Mouse (Mus musculus) right cerebral cortex, postnatal 4 days (tissue): ENCODE measurements at regions not wholly inside any gene's neighbourhood (a gene's known extent, or its start where the extent isn't known, plus 50 kb on each side); places are given as distances from the start of the nearest gene placed in this dataset.

Experiments
- DNase-seq: peaks from one replicate; pipeline ENCODE4 v3.0.0-alpha.2; 2022

DNA sequence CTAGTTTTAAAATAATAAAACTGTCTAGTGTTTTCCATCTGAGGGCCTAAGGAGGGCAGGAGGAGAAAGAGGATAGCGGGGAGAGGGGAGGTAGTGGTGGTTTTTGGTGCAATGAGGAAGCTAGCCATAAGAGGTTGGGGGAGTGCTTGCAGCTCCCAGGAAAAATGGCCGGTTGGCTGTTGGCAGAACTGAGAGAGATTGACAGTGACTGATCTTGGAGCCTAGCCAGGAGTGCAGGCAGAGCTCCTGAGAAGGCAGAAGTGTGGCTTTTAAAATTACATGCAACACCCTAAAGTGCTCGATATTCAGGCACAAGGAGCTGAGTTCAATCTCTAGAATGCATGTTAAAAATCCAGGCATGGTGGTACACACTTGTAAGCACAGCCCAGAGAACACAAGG lies 938.3 kb upstream of the 2610301B20Rik start:
- DNase-seq: no peak

DNA sequence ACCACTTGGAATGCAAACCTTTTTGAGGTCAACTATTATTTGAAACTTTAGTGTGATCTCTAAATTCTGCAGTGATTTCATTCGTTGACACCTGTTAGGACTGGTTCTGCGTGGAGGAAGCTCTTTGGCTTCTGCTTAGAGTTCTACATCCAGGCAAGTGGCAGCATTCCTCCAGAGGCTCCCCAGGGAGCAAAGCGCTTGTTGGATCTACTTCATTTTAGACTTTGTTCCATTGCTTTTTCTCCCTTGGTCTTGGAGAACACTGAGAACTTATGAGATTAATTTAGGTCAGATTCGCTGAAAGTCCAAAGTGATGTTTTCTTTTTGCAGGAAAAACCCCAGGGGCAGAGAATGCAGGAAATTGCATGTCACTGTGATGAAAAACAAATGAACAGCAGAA lies 922.9 kb upstream of the 2610301B20Rik start:
- DNase-seq: no peak

DNA sequence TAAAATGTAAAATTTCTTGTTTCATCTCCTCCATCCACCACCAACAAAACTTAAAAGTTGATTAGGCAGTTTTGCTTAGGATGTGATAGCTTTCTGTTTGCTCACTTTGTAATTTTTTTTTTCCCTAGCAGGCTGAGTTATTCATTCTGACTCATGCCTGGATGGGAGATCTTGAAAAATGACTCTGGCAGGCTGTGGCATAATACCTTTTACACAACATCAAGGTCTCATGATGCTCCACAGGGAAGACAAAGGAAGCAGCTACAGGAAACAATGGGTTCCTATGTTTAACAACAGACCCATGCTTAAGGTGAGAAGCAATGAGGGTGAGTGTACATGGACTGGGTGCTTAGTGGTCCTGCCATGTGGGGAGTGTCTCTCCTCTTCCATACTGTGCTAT lies 899.7 kb upstream of the 2610301B20Rik start:
- DNase-seq: no peak

DNA sequence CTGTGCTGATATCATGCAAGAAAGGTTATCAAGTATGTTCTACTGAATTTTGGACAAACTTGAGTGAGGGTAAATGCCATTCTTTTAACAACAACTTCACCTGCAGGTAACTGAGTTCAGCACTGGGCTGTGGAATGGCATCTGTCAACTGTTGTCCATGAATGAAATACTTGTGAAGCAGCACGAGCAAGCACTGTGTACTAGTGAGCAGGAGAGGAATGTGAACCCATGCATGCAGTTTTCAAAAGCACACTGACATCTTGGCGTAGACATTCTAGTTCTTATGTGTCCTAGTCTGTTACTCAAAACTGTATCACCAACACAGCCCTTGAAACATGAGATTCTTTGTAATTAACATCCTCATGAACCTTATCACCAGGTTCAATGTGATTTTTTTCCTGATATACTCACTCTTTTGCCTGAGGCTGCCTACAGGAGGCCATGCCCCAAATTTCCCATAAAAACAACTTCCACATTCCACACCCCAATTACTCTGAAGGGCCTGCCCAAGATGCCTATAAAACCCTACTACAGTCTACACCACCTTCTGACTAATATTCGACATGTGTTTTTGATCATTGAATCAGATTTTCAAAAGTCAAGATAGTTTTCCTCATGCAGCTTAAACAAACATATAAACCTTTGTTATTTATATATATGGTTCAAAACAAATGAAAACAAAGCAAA lies 892.8 kb upstream of the 2610301B20Rik start:
- no peak for DNase-seq

GRCm38 (mm10) chr4:9982786-9983525 lies 891.3 kb upstream of the 2610301B20Rik start:
- no peak for DNase-seq

DNA sequence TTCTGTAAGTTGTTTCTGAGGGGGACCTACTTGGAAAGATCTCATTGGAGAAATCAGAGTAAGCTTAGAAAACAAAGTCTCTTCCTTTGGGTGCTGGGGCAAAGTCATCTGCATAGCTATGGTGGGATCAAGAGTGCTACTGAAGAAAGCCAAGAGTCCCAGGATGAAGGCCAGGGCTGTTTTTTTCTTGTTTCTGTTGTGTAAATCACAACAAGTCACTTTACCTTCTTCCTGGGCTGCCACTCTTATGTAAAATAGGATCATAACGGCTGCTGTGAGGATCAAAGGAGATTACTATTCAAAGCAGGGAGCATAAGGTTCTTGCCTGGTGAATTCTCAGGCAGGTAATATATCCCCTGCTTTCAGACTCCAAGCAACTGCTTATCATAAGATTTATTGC lies 880.4 kb upstream of the 2610301B20Rik start:
- DNase-seq: no peak

DNA sequence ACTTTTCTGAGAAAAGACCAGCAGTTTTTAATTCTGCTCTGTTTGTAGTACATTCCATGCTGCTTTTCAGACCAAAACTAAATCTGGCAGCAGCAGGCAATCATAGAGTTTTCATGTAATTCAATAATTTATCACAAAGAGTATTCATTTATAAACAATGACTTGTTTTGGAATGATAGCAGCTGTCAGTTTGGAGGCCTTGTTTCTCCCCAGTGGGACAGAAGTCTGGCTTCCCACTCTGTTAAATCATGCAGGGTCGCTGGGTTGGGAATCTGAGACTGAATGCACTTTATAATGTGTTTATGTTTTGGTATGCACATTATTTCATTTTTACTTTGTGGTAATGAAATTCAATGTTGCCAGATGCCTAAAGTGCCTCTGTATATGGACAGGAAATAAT lies 879.8 kb upstream of the 2610301B20Rik start:
- DNase-seq: no peak

DNA sequence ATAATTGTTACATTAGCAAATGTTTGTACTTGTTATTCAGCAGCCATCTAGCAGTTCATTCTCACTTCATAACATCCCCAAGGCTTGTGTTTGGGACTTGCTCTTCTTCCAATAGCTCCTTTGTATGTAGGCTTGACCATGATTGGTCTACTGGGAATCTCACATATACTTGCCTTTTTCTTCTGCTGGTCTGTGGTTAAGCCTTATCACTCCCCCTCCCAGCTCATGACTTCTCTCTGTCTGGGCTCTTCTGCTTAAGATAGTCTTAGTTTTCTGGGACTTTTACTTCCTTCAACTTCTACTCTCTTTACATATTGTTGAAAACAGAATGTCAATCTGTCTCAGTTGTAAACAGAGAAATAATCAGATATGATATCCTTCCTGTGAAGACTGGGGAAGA lies 844.0 kb upstream of the 2610301B20Rik start:
- no peak for DNase-seq

DNA sequence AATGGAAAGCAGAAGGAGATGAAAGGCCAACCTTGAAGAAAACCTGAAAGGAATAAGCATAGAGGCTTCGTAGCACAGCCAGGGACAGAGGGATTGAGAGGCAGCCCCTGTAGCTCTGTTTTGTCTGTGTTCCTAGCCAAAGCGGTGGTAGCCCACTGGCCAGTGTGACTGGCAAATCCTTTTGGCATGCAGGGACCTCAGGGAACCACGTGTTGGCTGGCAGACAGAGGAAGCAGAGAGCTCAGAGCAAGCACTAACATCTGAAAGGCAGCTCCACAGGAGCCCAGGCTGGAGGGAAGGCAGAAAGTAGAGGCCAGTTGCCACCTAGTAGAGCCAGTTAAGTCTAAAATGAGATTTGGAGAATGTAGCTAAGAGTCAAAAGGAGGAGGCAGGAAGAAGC lies 842.5 kb upstream of the 2610301B20Rik start:
- no peak for DNase-seq

DNA sequence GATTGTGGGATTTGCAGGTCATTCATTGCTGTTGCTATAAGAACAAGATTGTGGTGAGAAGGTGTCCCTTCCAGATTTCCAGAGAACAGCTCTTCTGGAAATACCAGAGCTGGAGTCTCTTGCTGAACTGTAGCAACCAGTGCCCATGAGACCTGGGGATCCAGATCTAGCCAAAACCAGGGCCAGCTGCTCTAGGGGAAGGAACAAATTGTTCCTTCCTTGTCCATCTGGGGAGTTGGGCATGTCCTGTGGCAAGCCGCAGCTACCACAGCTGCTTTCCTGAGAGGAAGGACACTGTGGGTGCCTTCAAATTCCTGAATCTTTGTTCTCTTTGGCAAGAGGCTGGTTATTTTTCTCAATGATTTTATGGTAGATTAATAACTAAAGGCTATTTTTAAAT lies 839.0 kb upstream of the 2610301B20Rik start:
- DNase-seq: no peak

- DNase-seq: no peak
Measured at GRCm38 (mm10) chr4:10041301-10042093, 832.8 kb upstream of the 2610301B20Rik start.

- no peak for DNase-seq
Measured at GRCm38 (mm10) chr4:10048770-10049169, 825.5 kb upstream of the 2610301B20Rik start.

DNA sequence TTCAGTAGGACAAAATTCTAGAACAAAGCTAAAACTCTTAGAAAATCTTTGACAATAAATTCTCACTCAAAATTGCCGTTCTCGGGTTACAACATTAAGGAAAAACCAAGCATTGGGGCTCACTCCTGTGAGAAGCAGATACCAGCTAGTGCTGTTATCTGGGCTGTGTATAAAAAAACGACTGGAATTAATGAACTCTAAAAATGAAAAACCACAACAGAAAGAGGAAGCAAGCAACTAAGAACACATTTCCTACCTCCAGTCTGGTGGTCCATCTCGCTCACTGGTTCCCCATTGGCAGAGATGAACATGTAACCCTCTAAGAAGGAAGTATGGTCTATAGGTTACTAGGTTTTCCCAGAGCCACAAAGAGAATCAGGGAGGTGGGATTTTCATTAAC lies 824.9 kb upstream of the 2610301B20Rik start:
- DNase-seq: no peak

- DNase-seq: no peak
Measured at GRCm38 (mm10) chr4:10051296-10052267, 822.7 kb upstream of the 2610301B20Rik start.

DNA sequence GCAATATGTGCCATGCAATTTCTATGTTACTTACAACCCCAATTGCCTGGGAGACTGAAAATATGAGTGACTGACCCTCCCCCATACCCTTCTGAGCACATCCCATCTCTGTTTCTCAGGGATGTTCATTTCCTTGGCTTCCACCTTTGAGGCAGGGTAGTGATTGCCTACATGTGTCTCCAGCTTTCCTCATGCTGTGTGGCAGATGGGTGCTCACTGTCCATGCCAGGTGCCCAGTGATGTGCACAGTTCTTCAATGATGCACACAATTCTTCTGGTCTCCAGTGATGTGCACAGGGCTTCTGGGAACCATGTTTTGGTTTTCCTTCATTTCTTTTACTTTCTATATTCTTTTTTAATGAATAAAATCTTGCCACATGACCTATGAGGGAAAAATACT lies 821.4 kb upstream of the 2610301B20Rik start:
- DNase-seq: no peak

DNA sequence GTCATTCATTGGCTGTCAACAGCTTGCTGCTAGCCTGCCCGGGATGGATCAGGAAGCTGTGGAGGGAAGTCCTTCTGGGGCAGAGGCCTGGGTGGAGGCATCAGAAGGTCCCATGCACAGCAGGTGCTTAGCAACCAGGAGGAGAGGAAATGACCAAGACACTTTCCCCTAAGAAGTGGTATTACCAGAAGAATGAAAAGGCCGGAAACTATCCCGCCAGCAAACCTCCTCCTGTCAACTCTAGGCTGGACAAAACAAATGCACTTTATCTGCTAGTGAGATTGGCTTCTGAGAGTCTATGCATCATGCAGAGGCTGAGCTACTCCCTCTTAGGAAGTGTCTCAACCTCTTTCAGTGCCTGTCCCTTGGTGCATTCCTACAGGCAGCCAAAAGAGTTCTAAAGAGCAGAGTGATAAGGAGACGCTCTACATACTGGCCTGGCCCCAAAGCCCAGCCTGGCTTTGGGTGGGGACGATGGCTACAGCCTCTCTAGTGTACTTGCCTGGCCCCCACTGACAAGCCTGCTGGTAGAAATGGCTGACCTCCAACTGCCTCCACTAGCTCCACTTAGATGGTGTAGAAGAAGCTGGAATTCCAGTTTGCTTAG lies 801.7 kb upstream of the 2610301B20Rik start:
- no peak for DNase-seq

- no peak for DNase-seq
Measured at GRCm38 (mm10) chr4:10079565-10080169, 794.6 kb upstream of the 2610301B20Rik start.

- no peak for DNase-seq
Measured at GRCm38 (mm10) chr4:10114831-10115230, 759.5 kb upstream of the 2610301B20Rik start.

DNA sequence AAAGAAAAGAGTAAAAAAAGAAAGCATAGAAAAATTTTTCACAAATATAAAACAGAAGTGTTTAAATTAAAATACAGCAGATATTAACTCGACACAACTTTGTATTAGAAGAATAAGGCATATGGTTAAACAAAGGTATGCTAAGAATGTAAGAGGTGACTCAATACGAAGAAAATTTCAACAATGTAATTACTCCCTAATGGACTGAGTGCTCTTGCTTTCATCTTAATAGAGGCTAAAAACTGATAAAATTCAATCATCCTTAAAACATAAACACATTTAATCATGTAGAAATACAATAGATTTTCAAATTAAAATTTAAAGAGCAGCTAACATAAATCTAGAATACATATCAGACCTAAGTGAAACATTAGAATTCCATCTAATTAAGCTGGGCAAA lies 756.3 kb upstream of the 2610301B20Rik start:
- DNase-seq: no peak

GRCm38 (mm10) chr4:10124252-10124651 lies 750.0 kb upstream of the 2610301B20Rik start:
- peak; percentile 32 for DNase-seq

DNA sequence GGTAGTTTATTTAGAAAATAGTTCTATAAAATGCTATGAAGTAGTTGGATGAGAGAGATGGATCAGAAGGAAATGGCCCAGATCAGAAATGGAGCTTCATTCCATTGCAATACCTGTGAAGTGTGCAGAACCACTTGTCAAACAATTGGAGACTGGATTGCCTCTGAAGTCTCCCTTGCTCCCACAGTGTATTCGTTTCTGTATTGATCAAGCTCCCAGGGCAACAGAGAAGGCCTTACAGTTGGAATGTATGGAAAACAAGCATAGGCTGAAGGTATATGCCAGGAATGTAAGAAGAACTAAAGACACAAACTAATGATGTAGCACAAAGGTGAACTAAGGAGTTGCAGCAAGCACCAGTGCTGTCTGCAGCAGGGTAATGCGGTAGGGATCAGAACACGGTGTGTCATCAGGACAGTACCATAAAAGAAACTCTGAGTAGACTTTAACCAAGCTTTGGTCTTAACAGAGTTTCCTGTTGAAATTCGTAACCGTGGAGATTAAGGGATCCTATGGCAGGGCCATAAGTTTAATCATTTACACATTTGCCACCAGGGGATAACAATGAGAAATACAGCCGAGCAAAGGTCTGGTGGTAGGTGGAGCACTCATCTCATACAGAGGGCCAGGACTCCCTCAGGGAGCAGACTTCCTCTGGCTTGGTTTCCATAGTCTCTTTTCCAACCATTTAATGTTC lies 732.9 kb upstream of the 2610301B20Rik start:
- DNase-seq: no peak
